Mouse (Mus musculus): ENCODE measurements at regions not wholly inside any gene's neighbourhood (a gene's known extent, or its start where the extent isn't known, plus 50 kb on each side); places are given as distances from the start of the nearest gene placed in this dataset.
"Not testable (repeated sequence)": the region's sequence is repeated elsewhere in the genome, so short reads cannot be mapped to it uniquely, and the experiment has no call there.

GRCm38 (mm10) chr5:75404601-75405285 lies 170.0 kb upstream of the Kit start:
- DNase-seq (ENCODE audit: extremely low spot score in 1 of 2, low spot score in 1 of 2): no peak

DNA sequence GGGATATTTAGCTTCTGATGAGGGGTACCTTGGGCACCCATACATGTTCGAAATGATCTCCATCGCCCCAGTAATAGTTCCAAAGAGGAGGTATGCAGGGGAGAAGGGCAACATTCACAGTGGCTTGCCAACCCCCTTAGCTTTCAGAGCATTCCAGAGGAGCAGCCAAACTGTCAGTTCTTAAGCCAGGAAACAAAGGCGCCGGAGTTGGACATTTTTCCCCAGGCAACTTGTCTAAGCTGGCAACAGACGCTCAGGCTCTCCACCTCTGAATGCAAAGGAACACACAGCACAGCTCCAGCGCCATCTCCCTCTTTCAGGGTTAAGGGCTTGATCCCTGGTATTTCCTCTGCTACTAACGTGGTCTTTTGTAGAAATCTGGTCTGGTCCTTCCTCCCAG lies 169.2 kb upstream of the Kit start:
- no peak for DNase-seq (ENCODE audit: extremely low spot score in 1 of 2, low spot score in 1 of 2)

- no peak for DNase-seq (ENCODE audit: extremely low spot score in 1 of 2, low spot score in 1 of 2)
Measured at GRCm38 (mm10) chr5:75407686-75408085, 167.0 kb upstream of the Kit start.

DNA sequence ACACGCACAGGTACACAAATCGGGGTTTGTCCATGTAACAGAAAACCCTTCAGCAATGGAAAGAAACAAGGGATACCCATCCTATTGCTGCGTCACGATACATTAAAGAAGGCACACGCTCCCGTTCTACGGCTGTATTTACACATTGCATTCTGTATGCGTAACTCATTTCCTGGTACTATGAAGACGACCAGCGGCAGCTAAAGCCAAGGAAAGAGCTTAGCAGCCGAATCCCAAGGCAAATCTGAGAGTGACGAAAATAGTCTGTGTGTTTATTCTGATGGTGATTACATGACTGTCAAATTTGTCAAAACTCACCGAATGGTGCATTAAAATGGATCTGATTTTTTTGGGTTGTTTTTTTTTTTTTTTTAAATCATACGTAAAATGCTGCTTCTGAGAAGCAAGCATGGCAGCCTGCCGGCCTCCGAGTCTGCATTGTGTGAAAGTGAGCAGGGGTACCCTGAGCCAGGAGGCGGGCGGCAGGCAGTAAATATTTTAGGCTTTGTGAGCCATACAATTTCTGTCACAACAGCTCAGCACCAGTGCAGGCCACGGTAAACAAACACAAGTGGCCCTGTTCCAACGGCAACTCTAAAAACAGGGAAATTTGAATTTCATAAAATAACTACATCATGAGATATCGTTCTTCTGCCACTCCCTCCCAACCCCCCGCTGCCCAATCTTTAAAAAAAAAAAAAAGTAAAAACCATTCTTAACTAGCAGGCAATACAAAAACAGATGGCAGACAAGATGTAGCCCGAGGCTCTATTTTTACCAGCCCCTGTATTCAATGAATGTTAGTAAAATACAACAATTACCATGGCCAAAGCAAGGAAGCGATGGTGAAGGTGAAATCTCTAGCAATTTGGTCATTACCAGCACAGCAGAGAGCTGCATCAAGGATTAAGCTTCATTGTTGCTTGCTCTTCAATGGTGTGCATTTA lies 164.2 kb upstream of the Kit start:
- DNase-seq (ENCODE audit: extremely low spot score in 1 of 2, low spot score in 1 of 2): no peak

DNA sequence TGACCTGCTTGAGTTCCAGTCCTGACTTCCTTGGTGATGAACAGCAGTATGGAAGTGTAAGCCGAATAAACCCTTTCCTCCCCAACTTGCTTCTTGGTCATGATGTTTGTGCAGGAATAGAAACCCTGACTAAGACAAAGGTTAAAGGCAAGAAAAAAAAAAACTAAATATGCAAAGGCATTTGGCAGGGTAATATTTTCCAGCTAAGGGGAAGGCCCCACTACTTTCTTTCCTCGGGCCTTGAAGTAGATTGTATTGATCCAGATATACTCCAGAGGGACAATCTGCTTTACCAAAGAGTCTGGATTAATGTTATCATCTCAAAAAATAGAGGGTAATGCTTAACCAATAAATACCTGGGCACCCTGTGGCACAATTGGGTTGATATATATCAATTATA lies 155.4 kb upstream of the Kit start:
- not testable (repeated sequence) for DNase-seq (ENCODE audit: extremely low spot score in 1 of 2, low spot score in 1 of 2)

- no peak for DNase-seq (ENCODE audit: extremely low spot score in 1 of 2, low spot score in 1 of 2)
Measured at GRCm38 (mm10) chr5:75432885-75433284, 141.8 kb upstream of the Kit start.

GRCm38 (mm10) chr5:75437924-75438323 lies 136.8 kb upstream of the Kit start:
- no peak for DNase-seq (ENCODE audit: extremely low spot score in 1 of 2, low spot score in 1 of 2)

DNA sequence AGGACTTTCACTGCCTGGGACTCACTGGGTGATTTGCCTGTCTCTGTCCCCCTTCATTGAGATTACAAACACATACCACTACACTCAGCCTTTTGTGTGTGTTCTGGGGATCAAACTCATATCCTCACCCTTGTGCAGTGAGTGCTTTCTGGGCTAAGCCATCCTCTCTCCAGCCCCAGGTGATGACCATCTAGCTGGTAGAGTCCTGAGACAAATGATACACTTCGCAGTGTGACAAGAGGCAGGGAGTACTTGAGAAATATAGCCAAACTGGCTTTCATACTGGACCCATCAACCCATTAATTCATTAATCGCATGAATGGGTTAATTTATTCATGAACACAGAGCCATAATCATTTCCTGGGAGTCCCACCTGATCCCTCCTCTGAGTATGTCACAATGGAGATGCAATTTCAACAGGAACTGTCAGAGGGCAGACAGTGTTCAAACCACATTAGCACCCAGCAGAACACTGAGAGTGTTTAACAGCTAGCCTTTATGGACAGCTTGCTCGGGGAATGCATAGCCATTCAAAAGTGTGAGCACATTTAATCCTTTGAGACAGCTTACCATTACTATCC lies 130.6 kb upstream of the Kit start:
- DNase-seq (ENCODE audit: extremely low spot score in 1 of 2, low spot score in 1 of 2): no peak

DNA sequence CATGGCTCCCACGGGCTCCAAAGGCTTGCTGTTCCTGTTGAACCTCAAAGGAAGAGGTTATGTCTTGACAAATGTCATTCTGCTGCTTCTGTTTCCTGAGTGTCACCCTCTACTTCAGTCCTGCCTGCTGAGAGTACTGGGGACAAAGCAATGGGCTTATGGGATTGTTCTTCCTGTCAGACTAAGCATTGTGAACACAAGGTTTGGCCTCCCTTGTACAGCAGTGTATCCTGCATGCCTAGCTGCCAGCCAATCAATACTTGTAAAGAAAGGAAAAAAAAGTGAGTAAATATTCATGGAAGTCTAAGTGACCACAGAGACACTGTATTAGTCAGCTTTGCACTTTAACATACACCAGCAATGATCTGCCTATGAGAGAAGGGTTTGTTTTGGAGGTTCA lies 128.3 kb upstream of the Kit start:
- DNase-seq (ENCODE audit: extremely low spot score in 1 of 2, low spot score in 1 of 2): no peak

DNA sequence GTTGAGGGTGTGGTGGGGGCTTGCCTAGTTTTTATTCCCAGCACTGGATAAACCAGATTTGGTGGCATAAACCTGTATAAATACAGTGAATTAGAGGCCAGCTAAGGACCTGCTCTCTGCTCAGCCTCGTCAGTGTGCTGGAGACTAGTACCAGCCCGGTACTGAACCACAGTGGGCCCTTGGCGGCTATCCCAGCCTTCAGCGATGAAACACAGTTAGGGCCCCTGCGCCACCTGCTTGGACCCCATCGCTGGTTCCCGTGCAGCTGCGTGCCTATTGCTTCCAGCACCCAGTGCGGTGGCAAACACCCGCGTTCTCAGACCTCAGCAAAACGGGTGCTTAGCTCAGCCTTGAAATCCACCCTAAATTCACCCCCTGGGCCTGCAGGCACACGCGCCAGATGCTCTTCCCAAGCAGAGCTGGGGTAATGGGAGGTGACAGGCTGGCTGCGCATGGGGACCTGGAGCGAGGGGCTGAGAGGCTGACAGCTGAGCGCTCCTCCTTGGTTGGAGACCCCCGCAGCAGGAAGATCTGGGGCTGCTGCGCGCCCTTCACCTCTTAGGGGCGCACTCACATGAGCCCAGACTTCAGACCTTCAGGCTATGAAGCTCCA lies 124.7 kb upstream of the Kit start:
- DNase-seq (ENCODE audit: extremely low spot score in 1 of 2, low spot score in 1 of 2): no peak

GRCm38 (mm10) chr5:75450564-75450963 lies 124.2 kb upstream of the Kit start:
- DNase-seq (ENCODE audit: extremely low spot score in 1 of 2, low spot score in 1 of 2): no peak

- no peak for DNase-seq (ENCODE audit: extremely low spot score in 1 of 2, low spot score in 1 of 2)
Measured at GRCm38 (mm10) chr5:75451081-75451480, 123.6 kb upstream of the Kit start.

GRCm38 (mm10) chr5:75451693-75452092 lies 123.0 kb upstream of the Kit start:
- no peak for DNase-seq (ENCODE audit: extremely low spot score in 1 of 2, low spot score in 1 of 2)

- peak in 1 of 2 experiments; percentile 41 for DNase-seq (ENCODE audit: extremely low spot score in 1 of 2, low spot score in 1 of 2)
Measured at GRCm38 (mm10) chr5:75453757-75454390, 120.8 kb upstream of the Kit start.

DNA sequence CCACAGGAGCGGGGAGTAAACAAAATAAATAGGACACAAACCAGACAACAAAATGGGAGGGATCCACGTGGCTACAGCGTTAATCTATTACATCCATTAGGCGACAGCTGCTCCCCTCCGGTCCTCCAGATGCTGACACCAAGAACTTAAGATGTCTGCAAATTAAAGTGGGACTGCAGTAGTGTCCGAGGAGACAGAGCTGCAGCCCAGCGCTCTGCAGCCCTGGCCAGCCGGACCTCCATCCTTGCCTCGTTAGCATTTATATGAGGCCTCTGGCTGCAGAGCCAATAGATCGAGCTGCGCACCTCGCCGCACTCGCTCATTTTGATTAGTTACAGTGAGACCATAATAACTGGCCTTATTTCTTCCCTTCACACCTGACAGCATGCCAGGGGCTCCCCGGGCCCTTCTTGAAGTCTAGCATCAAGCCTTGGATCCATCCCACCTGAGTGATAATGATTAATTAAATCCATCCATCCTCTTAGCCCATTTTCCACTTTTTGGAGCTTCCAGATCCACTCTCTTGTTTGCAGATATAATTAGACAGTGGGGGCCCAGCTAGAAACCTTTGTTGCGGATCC lies 119.7 kb upstream of the Kit start:
- no peak for DNase-seq (ENCODE audit: extremely low spot score in 1 of 2, low spot score in 1 of 2)

DNA sequence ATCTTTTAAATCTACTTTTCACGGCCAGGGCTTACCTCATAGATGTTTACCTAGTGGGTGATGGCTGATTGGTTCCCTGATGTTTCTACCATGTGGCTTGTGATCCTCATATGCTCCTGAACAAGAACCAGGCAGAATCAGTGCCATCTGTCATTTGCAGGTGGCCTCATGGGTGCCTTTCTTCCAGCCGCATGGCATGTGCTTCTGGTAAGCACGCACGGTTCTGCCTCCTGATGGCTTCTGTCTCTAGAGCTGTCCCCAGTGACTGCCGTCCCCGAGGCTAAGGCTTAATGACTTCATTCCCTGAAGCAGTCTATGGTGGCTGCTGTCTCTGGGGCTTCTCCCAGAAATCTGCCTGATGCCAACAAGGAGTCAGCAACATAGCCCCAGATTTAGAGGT lies 117.3 kb upstream of the Kit start:
- no peak for DNase-seq (ENCODE audit: extremely low spot score in 1 of 2, low spot score in 1 of 2)

GRCm38 (mm10) chr5:75458317-75458716 lies 116.4 kb upstream of the Kit start:
- DNase-seq (ENCODE audit: extremely low spot score in 1 of 2, low spot score in 1 of 2): peak in 1 of 2 experiments; percentile 31

DNA sequence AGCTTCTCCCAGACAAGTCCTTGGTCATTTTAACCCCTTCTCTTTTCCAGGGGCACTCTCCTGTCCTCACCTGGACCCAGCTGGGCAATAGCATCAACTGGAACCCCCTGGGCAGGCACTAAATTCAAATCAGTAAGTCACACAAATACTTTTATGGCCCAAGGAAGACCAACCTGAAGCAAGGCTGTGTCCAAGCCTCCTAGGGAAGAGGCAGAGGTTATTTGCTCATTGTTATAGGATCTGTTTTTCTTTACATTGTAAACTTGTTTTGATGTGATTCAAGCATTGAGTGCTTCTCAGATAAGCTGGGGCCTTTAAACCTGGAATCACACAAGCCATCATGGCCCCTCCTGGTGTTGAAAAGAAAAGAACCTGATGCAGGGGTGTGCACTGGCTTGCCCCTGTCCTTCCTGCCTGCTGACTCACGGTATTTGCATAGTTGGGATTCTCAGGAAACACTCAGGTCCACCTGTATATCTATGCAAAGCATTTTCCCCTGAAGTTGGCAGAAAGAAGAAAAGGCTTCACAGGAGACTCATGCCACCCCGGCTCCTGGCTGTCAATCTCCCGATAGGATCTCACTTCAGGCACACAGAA lies 114.9 kb upstream of the Kit start:
- no peak for DNase-seq (ENCODE audit: extremely low spot score in 1 of 2, low spot score in 1 of 2)

DNA sequence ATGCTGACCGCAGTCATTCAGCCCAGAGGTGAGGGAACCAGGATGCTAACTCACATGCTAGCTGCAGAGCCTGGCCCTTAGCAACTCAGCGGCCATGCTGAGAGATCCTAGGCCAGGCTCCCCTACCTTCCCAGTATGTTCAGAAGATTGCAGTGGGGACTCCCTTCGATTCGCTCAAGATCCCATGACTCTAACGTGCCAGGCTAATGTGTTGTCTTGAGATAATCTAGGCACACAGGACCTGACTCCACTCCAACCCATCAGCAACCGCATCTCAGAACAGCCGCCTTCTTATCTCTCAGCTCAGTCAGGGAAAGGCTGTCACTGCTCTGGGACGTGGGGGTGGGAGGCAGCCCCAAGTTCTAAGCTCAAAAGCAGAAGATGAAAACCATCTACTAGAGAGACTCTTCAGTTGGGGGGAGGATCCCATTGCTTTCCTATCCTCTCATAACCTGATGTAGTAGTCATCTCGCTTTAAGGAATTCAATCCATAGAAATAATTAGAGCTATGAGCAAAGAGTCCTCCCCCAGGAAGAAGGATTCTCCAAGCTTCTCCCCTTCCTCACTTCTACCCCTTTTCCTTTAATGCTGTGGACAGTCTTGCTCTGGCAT lies 114.2 kb upstream of the Kit start:
- no peak for DNase-seq (ENCODE audit: extremely low spot score in 1 of 2, low spot score in 1 of 2)

Data from frontal cortex, adult 2 months (tissue).